Mouse (Mus musculus) kidney, adult 2 months (tissue): ENCODE measurements at regions not wholly inside any gene's neighbourhood (a gene's known extent, or its start where the extent isn't known, plus 50 kb on each side); places are given as distances from the start of the nearest gene placed in this dataset.

Experiments
- CTCF ChIP-seq: fragments of 200-500 bp; conservative IDR thresholded peaks from 2 replicates; pipeline ENCODE4 v1.5.1; 2011; ENCODE audit warnings: low read depth, mild to moderate bottlenecking, control low read depth, low read length, moderate library complexity, mixed read lengths; ENCODE audit not compliant: insufficient read depth, insufficient read length
- POLR2A ChIP-seq: fragments of 200-500 bp; IDR thresholded peaks from one replicate; pipeline ENCODE4 v1.6.1; 2011; ENCODE audit warnings: low read depth, low read length, control low read depth

- no peak for TF ChIP-seq POLR2A
- no peak for TF ChIP-seq CTCF
These were observed 101.9 kb downstream of the Zfp36l1 start for GRCm38 (mm10) chr12:80010947-80011346.
